Comparison of ENCODE assay signal across 7 mouse cellular contexts in the genomic region with DNA sequence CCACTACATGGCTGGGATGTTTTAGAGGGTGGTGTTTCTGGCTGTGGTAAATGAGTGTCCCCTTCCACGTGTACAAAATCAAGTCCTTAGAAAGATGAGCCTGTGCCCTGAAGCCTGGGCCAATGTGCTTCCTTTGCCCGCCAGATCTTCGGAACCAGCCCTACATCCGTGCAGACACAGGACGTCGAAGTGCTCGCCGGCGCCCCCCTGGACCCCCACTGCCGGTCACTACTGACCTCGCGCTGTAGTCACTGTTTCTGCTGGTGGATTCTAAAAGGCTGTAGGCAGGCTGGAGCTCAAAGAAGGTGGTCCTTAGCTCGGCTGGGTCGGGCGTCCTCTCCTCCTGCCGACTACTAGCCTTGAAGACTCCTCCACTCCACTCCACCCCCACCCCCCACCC. TPM values are rescaled to one million over a fixed set of nuclear protein-coding genes. Genes with fewer than 3 reads are reported as not detected.
DNase-seq lines count a peak whose midpoint lies in the region; ATAC-seq and TF ChIP-seq lines count a peak whose summit lies in the region.

No protein-coding gene starts in this region.

- no peaks in the 10 kb centered on the region for H3K36me3 ChIP-seq in embryonic facial prominence, embryonic 12.5 days
- peaks cover 16% of the 10 kb centered on the region for H3K36me3 ChIP-seq in hindbrain, embryonic 13.5 days
- H3K36me3 ChIP-seq in midbrain, postnatal 0 days (ENCODE audit: insufficient read depth, low read length), result peaks cover 33% of the 10 kb centered on the region

- no peak for ATAC-seq in embryonic facial prominence, embryonic 12.5 days (ENCODE audit: insufficient number of reproducible peaks, insufficient read depth, low FRiP score, low TSS enrichment)
- no peak for ATAC-seq in hindbrain, embryonic 13.5 days (ENCODE audit: low FRiP score)
- ATAC-seq in midbrain, postnatal 0 days (ENCODE audit: low FRiP score), result no peak

- DNase-seq in layer of hippocampus, adult 2 months (ENCODE audit: low spot score in 2 of 2), result no peak
- DNase-seq in layer of hippocampus, postnatal 36 days, result no peak
- no peak for DNase-seq in midbrain, postnatal 0 days (ENCODE audit: low spot score)
- DNase-seq in liver, result no peak
- no peak for DNase-seq in spleen, adult 18-20 months

- peak overlapping the region; percentile 96 for H3K27ac ChIP-seq in layer of hippocampus, adult 2 months
- no peak overlapping the region for H3K27ac ChIP-seq in embryonic facial prominence, embryonic 12.5 days
- no peak overlapping the region for H3K27ac ChIP-seq in hindbrain, embryonic 13.5 days
- H3K27ac ChIP-seq in midbrain, postnatal 0 days (ENCODE audit: low read depth, low read length), result no peak overlapping the region

- peak overlapping the region; percentile 23; the same call in 1 of the 2 replicates for H3K4me3 ChIP-seq in layer of hippocampus, adult 2 months
- peak overlapping the region; percentile 46 for H3K4me3 ChIP-seq in embryonic facial prominence, embryonic 12.5 days
- H3K4me3 ChIP-seq in hindbrain, embryonic 13.5 days, result peak overlapping the region; percentile 55
- no peak overlapping the region for H3K4me3 ChIP-seq in midbrain, postnatal 0 days (ENCODE audit: low read depth, low read length)

- 5% methylated on average over 16 of the region's 16 CpGs for WGBS in embryonic facial prominence, embryonic 12.5 days
- WGBS in hindbrain, embryonic 13.5 days, result 4% methylated on average over 15 of the region's 16 CpGs
- 12% methylated on average over 15 of the region's 16 CpGs for WGBS in midbrain, postnatal 0 days

- no peak for TF ChIP-seq CTCF in layer of hippocampus, adult 2 months (conservative IDR thresholded peaks at IDR 0.05)
- no peak for TF ChIP-seq CTCF in midbrain, postnatal 0 days (IDR thresholded peaks at IDR 0.05)

- peak overlapping the region; percentile 91 for H3K4me2 ChIP-seq in embryonic facial prominence, embryonic 12.5 days (replicated peaks)
- peak overlapping the region; percentile 86 for H3K4me2 ChIP-seq in hindbrain, embryonic 13.5 days
- peak overlapping the region; percentile 97 for H3K4me2 ChIP-seq in midbrain, postnatal 0 days (ENCODE audit: low read depth, low read length, poor library complexity, severe bottlenecking)

- peaks cover 84% of the 10 kb centered on the region for H3K27me3 ChIP-seq in embryonic facial prominence, embryonic 12.5 days
- H3K27me3 ChIP-seq in hindbrain, embryonic 13.5 days, result peaks cover 87% of the 10 kb centered on the region
- peaks cover 20% of the 10 kb centered on the region for H3K27me3 ChIP-seq in midbrain, postnatal 0 days (ENCODE audit: insufficient read depth, low read length)

- no peak overlapping the region for H3K9ac ChIP-seq in embryonic facial prominence, embryonic 12.5 days
- no peak overlapping the region for H3K9ac ChIP-seq in hindbrain, embryonic 13.5 days
- no peak overlapping the region for H3K9ac ChIP-seq in midbrain, postnatal 0 days (replicated peaks; ENCODE audit: low read length, poor library complexity, severe bottlenecking)

- H3K4me1 ChIP-seq in embryonic facial prominence, embryonic 12.5 days, result peaks cover 30% of the 10 kb centered on the region
- peaks cover 30% of the 10 kb centered on the region for H3K4me1 ChIP-seq in hindbrain, embryonic 13.5 days (replicated peaks)
- H3K4me1 ChIP-seq in midbrain, postnatal 0 days (ENCODE audit: insufficient read depth, low read length), result peaks cover 9% of the 10 kb centered on the region; the same call in 1 of the 2 replicates

- H3K9me3 ChIP-seq in embryonic facial prominence, embryonic 12.5 days, result no peaks in the 10 kb centered on the region
- no peaks in the 10 kb centered on the region for H3K9me3 ChIP-seq in hindbrain, embryonic 13.5 days
- no peaks in the 10 kb centered on the region for H3K9me3 ChIP-seq in midbrain, postnatal 0 days (ENCODE audit: low read length)

RNA-seq across cellular contexts. Expression of a gene that starts 10.0 kb away (rescaled TPM):
- total RNA-seq in layer of hippocampus, adult 2 months (2021), result 1 to 10 TPM; 1.5 to 2.0 TPM
- total RNA-seq in layer of hippocampus, postnatal 36 days (2021), result 1 to 10 TPM; 1.5 to 2.3 TPM
- 0.95 and 1.1 TPM in 2 replicates for polyA plus RNA-seq in embryonic facial prominence, embryonic 12.5 days (2016; fragmentation: Nextera tagmentation; extraction: Ambion mirVana)
- 0.87 and 1.3 TPM in 2 replicates for polyA plus RNA-seq in hindbrain, embryonic 13.5 days (2015; fragmentation: Nextera tagmentation; extraction: Ambion mirVana)
- total RNA-seq in midbrain, postnatal 0 days (2014; rRNA removed), result 0.61 TPM in 1 of 2 replicates, not detected in the other
- 4.3 and 4.9 TPM in 2 replicates for polyA plus RNA-seq in midbrain, postnatal 0 days (2015; fragmentation: Nextera tagmentation; extraction: Ambion mirVana)

RNA-seq across cellular contexts. Expression of a gene that starts 19.9 kb away (rescaled TPM):
- 1 to 10 TPM; 1.2 to 1.3 TPM for total RNA-seq in layer of hippocampus, adult 2 months (2021)
- 1 to 10 TPM in 1 of 2 experiments, under 1 TPM in 1; 0.72 to 1.6 TPM for total RNA-seq in layer of hippocampus, postnatal 36 days (2021)
- not detected in 2 replicates for polyA plus RNA-seq in embryonic facial prominence, embryonic 12.5 days (2016; fragmentation: Nextera tagmentation; extraction: Ambion mirVana)
- 0.40 and 0.58 TPM in 2 replicates for polyA plus RNA-seq in hindbrain, embryonic 13.5 days (2015; fragmentation: Nextera tagmentation; extraction: Ambion mirVana)
- total RNA-seq in midbrain, postnatal 0 days (2014; rRNA removed), result 1.4 and 1.9 TPM in 2 replicates
- polyA plus RNA-seq in midbrain, postnatal 0 days (2015; fragmentation: Nextera tagmentation; extraction: Ambion mirVana), result 1.2 and 1.5 TPM in 2 replicates

RNA-seq across cellular contexts. Expression of a gene that starts 27.4 kb away (rescaled TPM):
- 100 to 1,000 TPM; 142 to 156 TPM for total RNA-seq in layer of hippocampus, adult 2 months (2021)
- 100 to 1,000 TPM; 136 to 154 TPM for total RNA-seq in layer of hippocampus, postnatal 36 days (2021)
- polyA plus RNA-seq in embryonic facial prominence, embryonic 12.5 days (2016; fragmentation: Nextera tagmentation; extraction: Ambion mirVana), result 0.97 and 1.8 TPM in 2 replicates
- 3.1 and 3.3 TPM in 2 replicates for polyA plus RNA-seq in hindbrain, embryonic 13.5 days (2015; fragmentation: Nextera tagmentation; extraction: Ambion mirVana)
- total RNA-seq in midbrain, postnatal 0 days (2014; rRNA removed), result 12.0 and 14.3 TPM in 2 replicates
- 7.3 and 9.5 TPM in 2 replicates for polyA plus RNA-seq in midbrain, postnatal 0 days (2015; fragmentation: Nextera tagmentation; extraction: Ambion mirVana)
